Mouse (Mus musculus): Measurements from ENCODE around the gene Dact1. TPM values are rescaled to one million over a fixed set of nuclear protein-coding genes. Genes with fewer than 3 reads are reported as not detected.

Gene Dact1
- polyA plus RNA-seq, 1 experiment = 13.1 TPM

DNA sequence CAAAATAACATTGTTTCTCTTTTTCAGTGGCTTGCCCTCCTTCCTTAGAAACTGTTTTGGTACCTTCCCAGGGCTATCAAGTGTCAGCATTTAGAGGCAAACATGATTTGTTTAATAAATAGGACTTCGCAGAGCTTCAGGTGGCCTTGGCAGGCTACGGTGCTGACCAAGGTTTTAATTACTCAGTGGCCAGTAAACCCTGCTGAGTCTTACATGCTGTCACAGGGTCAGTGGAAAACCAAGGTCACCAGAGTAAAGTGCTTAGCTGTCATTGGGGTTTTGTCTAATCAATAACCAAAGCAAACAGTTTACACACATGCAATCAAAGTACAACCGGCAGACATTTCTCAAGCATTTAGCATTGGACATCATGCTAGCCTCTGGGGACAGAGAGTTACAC, 45.4 kb downstream of the Dact1 start:
- TF ChIP-seq CTCF (IDR thresholded peaks at IDR 0.05; ENCODE audit: borderline replicate concordance, insufficient read depth, low read length) = no peak
- TF ChIP-seq POLR2A (IDR thresholded peaks at IDR 0.05; ENCODE audit: low read depth, low read length) = no peak
- Histone ChIP-seq H3K4me1 (ENCODE audit: control insufficient read depth, insufficient read depth, low read length) (no peaks in the 10 kb centered on the region), H3K27ac (ENCODE audit: insufficient read depth, low read length) (no peak overlapping the region), H3K4me3 (ENCODE audit: insufficient read depth, low read length) (no peak overlapping the region)

DNA sequence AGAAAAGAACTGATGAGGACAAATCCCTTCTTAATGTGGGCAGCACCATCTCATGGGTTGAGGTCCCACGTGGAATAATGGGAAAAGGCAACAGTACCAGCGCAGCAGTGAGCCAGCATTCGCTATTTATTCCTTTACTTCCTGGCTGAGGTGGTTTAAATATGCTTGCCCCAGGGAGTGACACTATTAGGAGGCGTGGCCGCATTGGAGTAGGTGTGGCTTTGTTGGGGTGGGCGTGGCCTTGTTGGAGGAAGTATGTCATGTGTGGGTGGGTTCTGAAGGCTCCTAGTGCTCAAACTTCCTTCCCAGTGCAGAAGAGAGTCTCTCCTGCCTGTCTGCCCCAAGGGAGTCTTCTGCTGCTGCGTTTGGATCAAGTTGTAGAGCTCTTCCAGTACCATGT, 51.9 kb downstream of the Dact1 start:
- no peaks in the 10 kb centered on the region for H3K4me1 ChIP-seq (ENCODE audit: control insufficient read depth, insufficient read depth, low read length)
- TF ChIP-seq CTCF (IDR thresholded peaks at IDR 0.05; ENCODE audit: borderline replicate concordance, insufficient read depth, low read length) = no peak
- TF ChIP-seq POLR2A (IDR thresholded peaks at IDR 0.05; ENCODE audit: low read depth, low read length) = no peak
- no peak overlapping the region for H3K27ac ChIP-seq (ENCODE audit: insufficient read depth, low read length)
- H3K4me3 ChIP-seq (ENCODE audit: insufficient read depth, low read length) = no peak overlapping the region

DNA sequence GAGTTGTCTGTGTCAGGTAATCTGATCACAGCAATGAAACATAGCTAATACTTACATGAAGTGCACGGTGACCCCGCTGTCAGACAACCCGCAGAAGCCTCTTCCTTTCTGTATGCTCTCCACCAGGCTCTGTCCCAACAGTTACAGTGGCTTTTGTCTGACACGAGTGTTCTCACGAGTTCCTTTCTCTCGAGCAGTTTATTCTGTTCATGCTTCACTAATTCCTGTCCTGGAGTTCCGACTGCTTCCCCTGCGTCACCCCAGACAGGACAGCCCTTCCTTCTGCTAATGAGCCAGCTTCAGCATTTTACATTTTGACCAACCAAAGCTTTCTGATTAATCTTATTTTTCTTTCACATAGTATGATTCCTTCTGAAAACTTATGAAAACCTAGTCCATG, 52.7 kb downstream of the Dact1 start:
- H3K27ac ChIP-seq (ENCODE audit: insufficient read depth, low read length) = no peak overlapping the region
- no peak overlapping the region for H3K4me3 ChIP-seq (ENCODE audit: insufficient read depth, low read length)
- H3K4me1 ChIP-seq (ENCODE audit: control insufficient read depth, insufficient read depth, low read length) = no peaks in the 10 kb centered on the region
- TF ChIP-seq POLR2A (IDR thresholded peaks at IDR 0.05; ENCODE audit: low read depth, low read length) = no peak
- no peak for TF ChIP-seq CTCF (IDR thresholded peaks at IDR 0.05; ENCODE audit: borderline replicate concordance, insufficient read depth, low read length)

DNA sequence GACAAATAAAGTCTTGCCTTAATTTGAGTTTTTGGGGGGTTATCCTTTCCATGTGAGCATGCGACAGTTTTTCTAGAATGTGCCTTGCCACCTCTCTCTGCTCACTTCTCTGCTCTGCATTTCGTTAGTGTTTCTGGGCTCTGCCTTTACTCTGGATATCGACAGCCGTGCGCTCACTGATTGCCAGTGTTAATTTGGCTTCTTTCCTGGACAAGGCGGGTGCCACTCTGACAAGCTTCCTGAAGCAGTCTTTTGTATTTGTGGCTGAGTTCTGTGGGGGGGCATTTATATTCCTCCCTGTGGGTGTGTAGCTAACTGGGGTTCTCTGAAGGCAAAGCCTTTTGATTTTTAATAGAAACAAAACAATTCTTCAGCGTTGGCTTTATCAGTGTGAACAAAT, 54.4 kb downstream of the Dact1 start:
- Histone ChIP-seq H3K4me3 (ENCODE audit: insufficient read depth, low read length) (no peak overlapping the region), H3K4me1 (ENCODE audit: control insufficient read depth, insufficient read depth, low read length) (no peaks in the 10 kb centered on the region), H3K27ac (ENCODE audit: insufficient read depth, low read length) (no peak overlapping the region)
- TF ChIP-seq POLR2A (IDR thresholded peaks at IDR 0.05; ENCODE audit: low read depth, low read length) (no peak), CTCF (IDR thresholded peaks at IDR 0.05; ENCODE audit: borderline replicate concordance, insufficient read depth, low read length) (no peak)

DNA sequence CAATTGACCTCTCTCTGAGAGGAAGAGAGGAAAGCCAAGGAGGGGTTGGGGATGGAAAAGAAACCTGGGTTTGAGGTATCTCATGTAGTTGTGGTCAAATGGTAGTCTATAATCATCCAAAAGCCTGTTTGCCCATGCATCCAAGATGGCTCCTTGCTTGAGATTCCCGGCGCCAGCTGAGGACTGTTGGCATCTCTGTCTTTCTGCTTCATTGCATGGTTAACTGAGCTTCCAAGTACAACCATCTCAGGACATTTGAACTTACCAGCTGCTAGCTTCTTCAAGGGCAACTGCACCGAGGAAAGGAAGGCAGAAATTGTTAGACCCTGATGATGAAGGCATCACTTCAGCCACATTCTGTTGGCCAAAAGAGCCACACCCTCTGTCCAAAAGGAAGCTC, 54.8 kb downstream of the Dact1 start:
- Histone ChIP-seq H3K4me1 (ENCODE audit: control insufficient read depth, insufficient read depth, low read length) (no peaks in the 10 kb centered on the region), H3K27ac (ENCODE audit: insufficient read depth, low read length) (no peak overlapping the region), H3K4me3 (ENCODE audit: insufficient read depth, low read length) (no peak overlapping the region)
- no peak for TF ChIP-seq CTCF (IDR thresholded peaks at IDR 0.05; ENCODE audit: borderline replicate concordance, insufficient read depth, low read length)
- no peak for TF ChIP-seq POLR2A (IDR thresholded peaks at IDR 0.05; ENCODE audit: low read depth, low read length)

DNA sequence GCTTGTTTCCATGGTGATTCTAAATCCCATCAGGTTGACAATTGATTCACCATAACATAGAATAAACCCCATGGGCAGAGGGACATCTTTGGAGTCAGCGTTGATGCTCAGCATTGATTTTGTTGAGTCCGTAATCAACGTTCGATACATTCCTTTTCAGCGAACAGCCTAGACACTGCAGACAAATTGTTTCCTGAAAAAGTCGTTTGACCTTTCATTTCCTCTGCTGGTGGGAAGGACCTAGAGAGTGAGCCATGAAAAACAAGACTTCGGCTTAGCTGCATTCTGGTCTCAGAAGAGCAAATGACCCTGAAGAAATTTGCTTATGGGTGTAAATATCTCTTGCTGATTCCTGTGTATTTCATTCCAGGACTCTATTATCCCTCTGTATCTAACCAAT, 55.5 kb downstream of the Dact1 start:
- Histone ChIP-seq H3K4me1 (ENCODE audit: control insufficient read depth, insufficient read depth, low read length) (no peaks in the 10 kb centered on the region), H3K27ac (ENCODE audit: insufficient read depth, low read length) (no peak overlapping the region), H3K4me3 (ENCODE audit: insufficient read depth, low read length) (no peak overlapping the region)
- TF ChIP-seq CTCF (IDR thresholded peaks at IDR 0.05; ENCODE audit: borderline replicate concordance, insufficient read depth, low read length) (no peak), POLR2A (IDR thresholded peaks at IDR 0.05; ENCODE audit: low read depth, low read length) (no peak)

DNA sequence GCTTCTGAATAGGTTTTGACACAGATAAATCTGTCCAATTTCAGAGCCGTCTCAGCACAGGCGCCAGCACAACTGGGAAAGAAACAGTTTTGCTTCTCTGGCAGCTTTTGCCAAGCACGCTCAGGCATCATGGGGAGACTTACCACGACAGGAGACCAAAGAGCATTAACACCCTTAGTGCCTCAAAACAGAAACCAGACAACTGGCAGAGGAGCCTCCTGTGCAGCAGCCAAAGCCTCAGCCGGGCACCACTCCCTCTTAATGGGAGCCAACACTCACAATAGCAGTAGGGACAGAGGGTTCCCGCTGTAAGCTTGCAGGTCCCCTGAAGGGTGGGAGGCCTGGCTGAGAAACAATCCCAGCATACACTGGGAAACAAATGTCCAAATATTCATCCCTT, 56.5 kb downstream of the Dact1 start:
- Histone ChIP-seq H3K27ac (ENCODE audit: insufficient read depth, low read length) (no peak overlapping the region), H3K4me1 (ENCODE audit: control insufficient read depth, insufficient read depth, low read length) (no peaks in the 10 kb centered on the region), H3K4me3 (ENCODE audit: insufficient read depth, low read length) (no peak overlapping the region)
- TF ChIP-seq POLR2A (IDR thresholded peaks at IDR 0.05; ENCODE audit: low read depth, low read length) (no peak), CTCF (IDR thresholded peaks at IDR 0.05; ENCODE audit: borderline replicate concordance, insufficient read depth, low read length) (no peak)

DNA sequence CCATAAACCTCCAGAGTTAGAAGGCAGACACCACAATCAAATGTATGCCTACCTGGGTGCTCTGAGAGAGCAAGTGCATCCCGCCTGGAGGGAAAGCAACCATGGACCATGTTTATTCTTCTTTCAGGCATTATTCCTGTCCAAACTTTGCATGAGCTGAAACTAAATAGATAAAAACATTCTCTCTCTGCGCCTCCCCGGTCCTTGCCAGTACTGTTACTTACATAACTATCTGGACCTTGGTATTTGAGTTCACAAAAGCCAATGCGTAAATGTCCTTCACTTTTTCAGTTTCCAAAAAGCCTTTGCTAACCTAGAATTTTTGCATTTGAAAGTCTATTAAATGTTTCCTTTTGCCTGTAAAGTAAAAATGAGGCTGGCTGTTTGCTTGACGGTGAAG, 58.9 kb downstream of the Dact1 start:
- H3K4me3 ChIP-seq (ENCODE audit: insufficient read depth, low read length) = no peak overlapping the region
- no peak overlapping the region for H3K27ac ChIP-seq (ENCODE audit: insufficient read depth, low read length)
- TF ChIP-seq CTCF (IDR thresholded peaks at IDR 0.05; ENCODE audit: borderline replicate concordance, insufficient read depth, low read length) (no peak), POLR2A (IDR thresholded peaks at IDR 0.05; ENCODE audit: low read depth, low read length) (no peak)
- H3K4me1 ChIP-seq (ENCODE audit: control insufficient read depth, insufficient read depth, low read length) = no peaks in the 10 kb centered on the region

Other genes starting within 250 kb of the Dact1 start
- not detected in 2 replicates for gene Tomm20l, start 198.5 kb upstream of the Dact1 start, polyA plus RNA-seq (2011; ENCODE audit: insufficient read length, low read depth, missing spikeins)
- 34.0 and 35.6 TPM in 2 replicates for gene Timm9, start 173.2 kb upstream of the Dact1 start, polyA plus RNA-seq (2011; ENCODE audit: insufficient read length, low read depth, missing spikeins)
- 7.0 and 7.1 TPM in 2 replicates for gene 2700049A03Rik, start 173.0 kb upstream of the Dact1 start, polyA plus RNA-seq (2011; ENCODE audit: insufficient read length, low read depth, missing spikeins)

Measured in embryonic fibroblast, embryonic 13.5 days (primary cell).